Mouse (Mus musculus) heart, adult 2 months (tissue): ENCODE data around the gene Gm17324.
"Not testable (repeated sequence)": the region's sequence is repeated elsewhere in the genome, so short reads cannot be mapped to it uniquely, and the experiment has no call there.

Experiments used
- CTCF ChIP-seq: fragments of 200-600 bp; IDR thresholded peaks from 2 replicates; pipeline ENCODE4 v1.8.1; 2022; ENCODE audit warnings: antibody characterized with exemption, mild to moderate bottlenecking, moderate library complexity
- EP300 ChIP-seq: fragments of 200-500 bp; IDR thresholded peaks from 2 replicates; pipeline ENCODE4 v1.6.1; 2011; ENCODE audit warnings: low read depth, low read length, control low read depth; ENCODE audit not compliant: insufficient read depth
- POLR2A ChIP-seq: fragments of 200-500 bp; IDR thresholded peaks from 2 replicates; pipeline ENCODE4 v1.6.1; 2011; ENCODE audit warnings: mild to moderate bottlenecking, low read depth, low read length, control low read depth; ENCODE audit not compliant: insufficient read depth

- not testable (repeated sequence) for TF ChIP-seq CTCF, POLR2A, EP300
Measured at GRCm38 (mm10) chr9:78479308-78479707, 30.7 kb upstream of the Gm17324 start.
